Mouse (Mus musculus) brain, adult 2 months (tissue): Measurements from ENCODE around the gene Ighmbp2.

Experiments used
- DNase-seq: peaks from one replicate; pipeline ENCODE4 v3.0.0; 2011; ENCODE audit warnings: low read depth, low spot score

Gene Ighmbp2

DNA sequence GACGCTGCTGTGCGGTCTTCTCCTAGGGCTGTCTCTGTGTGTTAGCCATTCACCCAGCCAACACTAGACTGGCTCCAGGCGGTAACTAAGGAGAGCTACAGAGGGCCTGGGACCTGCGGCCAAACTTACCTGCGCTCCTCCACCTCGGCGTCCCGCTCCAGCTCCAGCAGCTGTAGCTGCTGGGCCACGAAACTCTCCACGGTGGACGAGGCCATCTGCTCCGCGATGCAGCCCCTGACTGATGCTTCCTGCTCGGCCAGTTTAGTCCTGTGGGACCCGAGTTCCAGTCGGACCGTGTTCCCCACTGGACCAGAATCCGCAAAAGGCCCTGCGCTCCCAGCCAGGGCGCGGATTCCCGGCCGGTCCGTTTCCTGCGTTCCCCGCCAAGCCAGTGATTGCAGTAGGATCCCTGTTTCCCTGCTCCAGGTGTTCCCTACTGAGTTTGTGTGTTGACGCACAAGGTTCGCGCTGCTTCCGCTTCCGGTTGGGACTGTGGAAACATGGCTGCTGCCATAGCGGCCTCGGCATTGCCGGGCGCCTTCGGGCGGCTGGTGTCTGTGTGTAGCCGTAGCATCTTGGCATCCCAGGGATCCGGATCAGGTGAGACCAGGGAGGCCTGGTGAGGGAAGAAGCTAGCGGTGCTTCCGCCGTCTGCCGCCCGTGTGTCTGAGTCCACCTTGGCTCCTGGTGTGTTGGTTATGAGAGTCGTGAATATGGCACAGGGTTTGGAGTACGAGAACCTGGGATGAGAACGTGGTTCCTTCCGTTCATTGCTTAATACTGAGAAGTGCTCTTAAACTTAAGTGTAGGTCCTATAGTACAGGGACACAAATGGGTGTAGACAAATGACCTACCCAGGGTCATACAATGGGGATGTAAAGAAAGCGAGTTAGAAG lies at the start of gene Ighmbp2, which contains the start of gene Mrpl21:
Ighmbp2 (minus strand) TSS at position 446 of the 896 bp plus-strand sequence.
Mrpl21 (plus strand) TSS at position 330 of the 896 bp plus-strand sequence.
- DNase-seq = peak; percentile 98

GRCm38 (mm10) chr19:3326479-3327047 lies 43.7 kb upstream of the Ighmbp2 start:
- DNase-seq = no peak

DNA sequence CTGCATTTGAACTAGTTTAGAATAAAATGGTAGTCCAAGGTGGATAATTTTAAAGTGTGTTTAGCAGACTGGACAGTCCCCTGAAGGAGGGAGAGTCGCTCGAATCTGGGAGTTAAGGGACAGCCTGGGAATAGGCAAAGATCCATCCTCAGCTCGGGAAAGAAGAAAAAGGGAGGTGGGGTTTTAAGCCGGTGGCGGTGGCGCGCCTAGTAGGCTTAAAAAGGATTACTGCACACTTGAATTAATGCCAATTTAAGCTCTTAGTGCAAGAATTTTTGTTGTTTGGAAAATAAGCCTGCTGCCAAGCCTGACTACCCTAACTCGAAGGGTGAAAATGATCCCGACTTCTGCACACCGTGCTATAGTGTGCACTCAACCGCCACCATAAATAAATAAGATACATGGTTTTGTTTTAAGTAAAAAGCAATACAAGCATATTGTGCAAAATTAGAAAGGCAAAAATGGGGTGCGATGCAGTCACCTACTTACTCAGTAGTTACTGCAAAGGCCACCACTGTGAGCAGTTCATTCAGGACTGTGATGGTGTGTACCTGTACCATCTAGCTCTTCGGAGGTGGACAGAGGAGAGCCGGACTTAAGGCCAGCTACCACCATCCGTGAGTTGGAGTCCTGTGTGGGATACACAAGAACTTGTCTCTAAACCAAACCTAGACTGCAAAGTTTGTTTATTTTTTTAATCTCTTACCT lies 43.1 kb upstream of the Ighmbp2 start:
- no peak for DNase-seq

DNA sequence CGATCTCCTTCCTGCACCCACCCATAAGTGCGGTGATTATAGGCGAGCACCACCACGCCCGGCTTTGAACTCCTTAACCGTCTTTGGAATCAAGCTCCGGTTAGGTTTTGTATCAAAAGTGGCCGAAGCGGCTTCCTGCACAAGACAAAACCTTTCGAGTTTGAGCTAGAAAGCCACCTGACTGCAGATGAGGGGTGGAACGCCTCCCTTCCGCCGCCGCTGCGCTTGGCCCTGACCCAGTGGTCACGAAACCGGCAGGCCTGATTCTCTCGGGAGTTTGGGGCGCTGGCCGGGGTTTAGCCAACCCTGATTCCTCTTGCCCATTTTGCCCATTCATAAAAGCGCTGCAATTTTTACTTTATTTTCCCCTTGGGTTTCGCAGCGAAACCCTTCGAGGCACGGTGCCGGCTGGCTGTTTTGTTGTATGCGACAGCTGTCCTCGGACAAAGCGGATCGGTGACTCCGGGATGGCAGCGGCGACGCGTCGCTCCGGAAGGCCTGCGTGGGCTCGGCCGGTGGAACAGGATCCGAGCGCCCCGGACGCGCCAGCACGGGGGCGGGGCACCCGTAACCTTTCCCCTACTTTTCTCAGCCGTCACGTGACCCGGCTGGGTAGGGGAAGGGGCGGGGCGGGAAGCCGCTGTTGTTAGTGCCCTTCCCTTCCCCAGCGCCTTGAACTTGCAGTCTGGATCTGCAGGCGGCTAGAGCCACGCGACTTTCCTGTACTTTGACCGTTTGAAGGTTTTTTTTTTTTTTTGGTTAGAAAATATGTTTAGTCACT lies 42.3 kb upstream of the Ighmbp2 start:
- DNase-seq = peak; percentile 68

- DNase-seq = no peak
Measured at GRCm38 (mm10) chr19:3324271-3324811, 41.5 kb upstream of the Ighmbp2 start.

- no peak for DNase-seq
Measured at GRCm38 (mm10) chr19:3323753-3324270, 41.0 kb upstream of the Ighmbp2 start.

- DNase-seq = peak; percentile 63
Measured at GRCm38 (mm10) chr19:3323201-3323621, 40.4 kb upstream of the Ighmbp2 start.

- DNase-seq = peak; percentile 44
Measured at GRCm38 (mm10) chr19:3322261-3322969, 39.6 kb upstream of the Ighmbp2 start, which contains the start of gene Cpt1a. Gene Cpt1a, plus strand, starts transcription at chr19:3322334.

DNA sequence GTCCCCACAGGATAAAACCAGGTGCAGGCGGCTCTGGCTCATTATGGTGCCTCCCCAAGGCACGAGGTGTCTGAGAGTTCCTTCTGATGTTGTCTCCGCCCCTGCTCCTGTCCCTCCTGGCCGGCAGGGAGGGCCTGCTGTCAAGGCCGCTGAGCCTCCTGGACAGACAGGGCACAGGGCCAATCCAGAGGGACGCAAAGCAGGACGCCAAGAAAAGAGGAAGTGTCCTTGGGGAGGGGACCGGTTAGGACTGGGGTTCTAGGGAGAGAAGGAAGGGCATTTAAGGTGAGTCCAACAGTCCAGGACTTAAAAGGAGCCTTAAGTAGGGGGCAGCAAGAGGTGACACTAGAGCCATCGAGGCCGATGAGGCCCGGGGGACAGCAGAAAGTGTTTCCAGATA lies 38.8 kb upstream of the Ighmbp2 start:
- DNase-seq = no peak

GRCm38 (mm10) chr19:3320801-3321200 lies 38.0 kb upstream of the Ighmbp2 start:
- DNase-seq = no peak

DNA sequence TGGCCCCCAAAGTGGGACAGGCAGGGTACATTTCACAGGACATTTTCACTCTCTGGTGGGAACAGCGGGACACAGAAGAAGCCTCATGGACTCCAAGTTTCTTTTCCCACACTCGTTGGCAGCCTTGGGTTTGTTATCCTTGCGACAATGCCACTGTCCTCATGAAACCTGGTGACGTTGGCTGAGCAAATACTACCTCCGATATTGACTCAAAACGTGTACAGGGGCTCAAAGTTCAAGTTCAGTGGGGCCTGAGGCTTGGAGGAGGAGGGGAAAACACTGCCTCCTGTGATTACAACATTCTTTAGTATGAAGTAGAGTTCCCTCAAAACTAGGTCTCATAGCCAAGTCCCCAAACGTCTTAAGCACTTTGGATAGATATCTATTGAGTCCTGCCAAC lies 37.3 kb upstream of the Ighmbp2 start:
- DNase-seq = no peak

DNA sequence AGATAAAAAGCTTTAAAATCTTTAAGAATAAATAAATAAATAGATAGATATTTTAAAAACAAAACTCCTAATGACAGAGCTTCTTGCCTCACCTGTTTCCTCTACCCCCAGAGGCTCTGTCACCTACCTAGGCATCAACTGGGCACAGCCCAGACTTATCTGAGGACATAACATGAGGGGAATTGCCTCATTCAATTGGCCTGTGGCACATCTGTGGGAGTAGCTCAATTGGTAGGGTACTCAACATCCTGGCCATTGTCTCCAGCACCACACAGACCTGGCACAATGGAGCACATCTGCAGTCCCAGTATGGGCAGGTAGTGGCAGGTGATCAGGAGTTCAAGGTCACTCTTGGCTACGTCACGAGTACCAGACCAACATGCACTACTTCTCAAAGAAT lies 36.5 kb upstream of the Ighmbp2 start:
- no peak for DNase-seq

DNA sequence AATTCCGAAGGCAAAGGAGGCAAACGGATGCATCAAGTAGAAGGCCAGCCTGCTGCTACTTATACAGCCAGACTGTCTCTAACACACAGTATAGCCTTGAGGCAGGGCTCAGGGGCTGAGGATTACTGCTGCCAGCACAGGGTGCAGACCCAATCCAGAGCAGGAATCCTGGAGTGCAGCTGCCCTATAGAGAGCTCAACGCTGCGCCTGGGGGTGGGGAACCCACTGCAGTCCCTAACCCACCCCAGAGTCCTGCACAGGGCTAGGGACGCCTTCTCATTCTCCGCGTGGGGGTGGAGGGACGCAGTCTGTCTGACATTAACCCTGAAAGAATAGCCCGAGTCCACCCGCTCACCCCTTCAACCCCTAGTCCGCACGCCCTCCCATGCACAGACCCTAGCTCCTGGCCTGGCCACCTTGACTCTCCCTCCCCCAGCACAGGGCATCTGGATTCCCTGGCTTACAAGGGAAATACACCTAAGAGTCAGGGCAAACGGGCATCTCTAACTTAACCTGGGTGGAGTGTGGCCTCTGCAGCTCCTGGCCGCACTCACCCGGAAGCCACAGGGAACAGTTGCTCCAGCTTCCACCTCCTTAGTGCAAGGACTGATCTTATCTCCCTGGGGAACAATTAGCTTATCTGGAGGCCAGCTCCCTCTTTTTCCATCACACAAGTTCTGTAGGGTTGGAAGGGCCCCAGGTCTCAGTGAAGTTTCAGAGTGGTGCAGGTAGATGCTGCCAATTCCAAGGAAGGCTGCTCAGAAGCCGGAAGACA lies 24.5 kb upstream of the Ighmbp2 start:
- no peak for DNase-seq

DNA sequence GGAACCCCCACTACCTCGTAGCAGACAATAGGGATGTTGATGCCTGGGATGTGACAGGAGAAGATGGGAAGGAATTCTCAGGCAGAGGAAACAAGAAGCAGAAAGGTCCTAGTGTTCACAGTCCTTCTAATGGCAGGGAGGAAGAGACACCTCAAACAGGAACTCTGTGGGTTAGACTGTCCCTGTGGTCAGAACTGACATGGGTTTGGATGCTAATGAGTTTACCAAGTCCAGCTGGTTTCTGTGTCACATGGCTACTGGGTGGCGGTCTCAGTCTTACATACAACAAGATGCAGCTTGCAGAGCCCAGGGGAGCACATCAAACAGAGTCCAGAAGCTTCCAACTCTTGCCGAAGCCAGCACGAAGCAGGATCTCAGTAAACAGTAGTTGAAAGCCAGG lies 21.2 kb upstream of the Ighmbp2 start:
- DNase-seq = no peak

GRCm38 (mm10) chr19:3297775-3298174 lies 15.0 kb upstream of the Ighmbp2 start:
- DNase-seq = no peak

DNA sequence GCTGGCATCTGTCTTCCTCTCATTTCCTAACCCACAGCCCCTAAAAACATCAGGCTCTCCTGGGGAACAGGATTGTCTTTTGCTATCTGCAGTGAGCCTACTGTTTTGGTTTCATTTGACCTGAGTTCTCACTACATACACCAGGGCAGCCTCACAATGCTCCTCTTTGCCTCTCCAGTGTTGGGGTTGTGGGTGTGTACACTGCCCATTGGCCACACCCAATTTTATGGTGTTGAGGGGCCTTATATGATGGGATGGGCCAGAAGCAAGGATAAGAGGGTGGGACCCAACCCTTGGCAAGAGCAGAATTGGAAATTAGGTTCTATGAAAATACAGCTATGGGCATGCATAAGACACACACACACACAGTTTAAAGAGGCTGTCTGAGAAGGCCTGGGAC lies 14.2 kb upstream of the Ighmbp2 start:
- DNase-seq = no peak

- DNase-seq = no peak
Measured at GRCm38 (mm10) chr19:3295245-3295644, 12.4 kb upstream of the Ighmbp2 start.

GRCm38 (mm10) chr19:3292993-3293392 lies 10.2 kb upstream of the Ighmbp2 start:
- no peak for DNase-seq

- peak; percentile 66 for DNase-seq
Measured at GRCm38 (mm10) chr19:3292028-3292427, 9.2 kb upstream of the Ighmbp2 start.
